Mouse (Mus musculus): Measurements from ENCODE around the gene Zfp277. TPM values are rescaled to one million over a fixed set of nuclear protein-coding genes. Genes with fewer than 3 reads are reported as not detected.
A peak's percentile ranks its signal among the peaks of the same experiment; 100 is the strongest.

The Zfp277 gene
- total RNA-seq, 2 experiments from 2014 or later: 28.1 to 29.0 TPM

GRCm38 (mm10) chr12:40379538-40379923 is 66.2 kb downstream of the Zfp277 start:
- no peak for DNase-seq (ENCODE audit: low spot score in 2 of 2)

- DNase-seq (ENCODE audit: low spot score in 2 of 2): peak in 1 of 2 experiments; percentile 41
Observed at GRCm38 (mm10) chr12:40378621-40379537, 66.8 kb downstream of the Zfp277 start.

GRCm38 (mm10) chr12:40351879-40352278 is 93.8 kb downstream of the Zfp277 start:
- DNase-seq (ENCODE audit: low spot score in 2 of 2): no peak

- DNase-seq (ENCODE audit: low spot score in 2 of 2): no peak
Observed at GRCm38 (mm10) chr12:40348251-40348650, 97.5 kb downstream of the Zfp277 start.

GRCm38 (mm10) chr12:40347060-40347698 is 98.5 kb downstream of the Zfp277 start:
- no peak for DNase-seq (ENCODE audit: low spot score in 2 of 2)

GRCm38 (mm10) chr12:40341443-40341842 is 104.3 kb downstream of the Zfp277 start:
- DNase-seq (ENCODE audit: low spot score in 2 of 2): no peak

GRCm38 (mm10) chr12:40335303-40335702 is 110.4 kb downstream of the Zfp277 start:
- DNase-seq (ENCODE audit: low spot score in 2 of 2): no peak

- no peak for DNase-seq (ENCODE audit: low spot score in 2 of 2)
Observed at GRCm38 (mm10) chr12:40331467-40331866, 114.2 kb downstream of the Zfp277 start.

GRCm38 (mm10) chr12:40327012-40327660 is 118.6 kb downstream of the Zfp277 start:
- no peak for DNase-seq (ENCODE audit: low spot score in 2 of 2)

- no peak for DNase-seq (ENCODE audit: low spot score in 2 of 2)
Observed at GRCm38 (mm10) chr12:40325582-40325981, 120.1 kb downstream of the Zfp277 start.

GRCm38 (mm10) chr12:40324819-40325218 is 120.9 kb downstream of the Zfp277 start:
- DNase-seq (ENCODE audit: low spot score in 2 of 2): no peak

GRCm38 (mm10) chr12:40315146-40315545 is 130.6 kb downstream of the Zfp277 start:
- DNase-seq (ENCODE audit: low spot score in 2 of 2): no peak

- no peak for DNase-seq (ENCODE audit: low spot score in 2 of 2)
Observed at GRCm38 (mm10) chr12:40303960-40304359, 141.7 kb downstream of the Zfp277 start.

- DNase-seq (ENCODE audit: low spot score in 2 of 2): no peak
Observed at GRCm38 (mm10) chr12:40298636-40299035, 147.1 kb downstream of the Zfp277 start.

- no peak for DNase-seq (ENCODE audit: low spot score in 2 of 2)
Observed at GRCm38 (mm10) chr12:40286539-40286938, 159.2 kb downstream of the Zfp277 start.

GRCm38 (mm10) chr12:40280596-40281325 is 164.9 kb downstream of the Zfp277 start:
- no peak for DNase-seq (ENCODE audit: low spot score in 2 of 2)

GRCm38 (mm10) chr12:40277581-40277980 is 168.1 kb downstream of the Zfp277 start:
- no peak for DNase-seq (ENCODE audit: low spot score in 2 of 2)

- no peak for DNase-seq (ENCODE audit: low spot score in 2 of 2)
Observed at GRCm38 (mm10) chr12:40274931-40275330, 170.8 kb downstream of the Zfp277 start.

GRCm38 (mm10) chr12:40273339-40273738 is 172.4 kb downstream of the Zfp277 start:
- DNase-seq (ENCODE audit: low spot score in 2 of 2): no peak

- no peak for DNase-seq (ENCODE audit: low spot score in 2 of 2)
Observed at GRCm38 (mm10) chr12:40272710-40273109, 173.0 kb downstream of the Zfp277 start.

- no peak for DNase-seq (ENCODE audit: low spot score in 2 of 2)
Observed at GRCm38 (mm10) chr12:40268313-40268712, 177.4 kb downstream of the Zfp277 start.

Measured in layer of hippocampus, postnatal 10 days (tissue).